Mouse (Mus musculus): ENCODE data around the gene Nudcd2. TPM values are rescaled to one million over a fixed set of nuclear protein-coding genes. Genes with fewer than 3 reads are reported as not detected.
"Not testable (repeated sequence)": the region's sequence is repeated elsewhere in the genome, so short reads cannot be mapped to it uniquely, and the experiment has no call there.

Nudcd2 gene
- polyA plus RNA-seq (2015; fragmentation: Nextera tagmentation; extraction: Ambion mirVana) = 60.3 and 65.9 TPM in 2 replicates

GRCm38 (mm10) chr11:40733339-40734174, at the start of gene Nudcd2, which contains the start of gene Hmmr:
Gene Nudcd2 (plus strand): TSS chr11:40733667.
Gene Hmmr (minus strand): TSS chr11:40733422.
- peaks cover 19% of the 10 kb centered on the region for H3K4me1 ChIP-seq (replicated peaks)
- ATAC-seq (ENCODE audit: low FRiP score, low read depth) = peak; percentile 99
- H3K4me3 ChIP-seq = peak within 1 kb of the TSS; percentile 92
- peaks cover 18% of the 10 kb centered on the region for H3K36me3 ChIP-seq
- no peaks in the 10 kb centered on the region for H3K9me3 ChIP-seq
- peak within 1 kb of the TSS; percentile 93 for H3K4me2 ChIP-seq
- no peaks in the 10 kb centered on the region for H3K27me3 ChIP-seq
- H3K27ac ChIP-seq (replicated peaks) = peak within 1 kb of the TSS; percentile 87
- under 1% methylated on average over 52 of the region's 52 CpGs for WGBS
- peak within 1 kb of the TSS; percentile 85 for H3K9ac ChIP-seq

- no peak overlapping the region for H3K4me3 ChIP-seq
- no peaks in the 10 kb centered on the region for H3K27me3 ChIP-seq
- ATAC-seq (ENCODE audit: low FRiP score, low read depth) = no peak
- peaks cover 37% of the 10 kb centered on the region for H3K4me1 ChIP-seq (replicated peaks)
- 76% methylated on average over 5 of the region's 5 CpGs for WGBS
- H3K9ac ChIP-seq = no peak overlapping the region
- no peak overlapping the region for H3K27ac ChIP-seq (replicated peaks)
- no peaks in the 10 kb centered on the region for H3K9me3 ChIP-seq
- peaks cover 6% of the 10 kb centered on the region; the same call in 1 of the 2 replicates for H3K36me3 ChIP-seq
- peak overlapping the region; percentile 98 for H3K4me2 ChIP-seq
Measured at GRCm38 (mm10) chr11:40690444-40691127, 42.9 kb upstream of the Nudcd2 start.

- ATAC-seq (ENCODE audit: low FRiP score, low read depth) = peak; percentile 78
- 0% methylated on average over 28 of the region's 28 CpGs for WGBS
- Histone ChIP-seq H3K36me3 (peaks cover 5% of the 10 kb centered on the region; the same call in 1 of the 2 replicates), H3K27ac (replicated peaks) (peak overlapping the region; percentile 88), H3K9me3 (no peaks in the 10 kb centered on the region), H3K4me1 (replicated peaks) (peaks cover 37% of the 10 kb centered on the region), H3K4me2 (peak overlapping the region; percentile 98), H3K27me3 (no peaks in the 10 kb centered on the region), H3K4me3 (peak overlapping the region; percentile 70), H3K9ac (peak overlapping the region; percentile 69)
Measured at GRCm38 (mm10) chr11:40692101-40692509, 41.4 kb upstream of the Nudcd2 start.

GRCm38 (mm10) chr11:40692511-40693365, 40.7 kb upstream of the Nudcd2 start:
- under 1% methylated on average over 36 of the region's 36 CpGs for WGBS
- Histone ChIP-seq H3K4me2 (peak overlapping the region; percentile 98), H3K9me3 (no peaks in the 10 kb centered on the region), H3K36me3 (no peaks in the 10 kb centered on the region), H3K4me3 (peak overlapping the region; percentile 70), H3K9ac (peak overlapping the region; percentile 69), H3K4me1 (replicated peaks) (peaks cover 37% of the 10 kb centered on the region), H3K27me3 (no peaks in the 10 kb centered on the region), H3K27ac (replicated peaks) (peak overlapping the region; percentile 88)
- ATAC-seq (ENCODE audit: low FRiP score, low read depth) = peak; percentile 98

- Histone ChIP-seq H3K4me3 (peak overlapping the region; percentile 70), H3K36me3 (no peaks in the 10 kb centered on the region), H3K4me1 (replicated peaks) (peaks cover 37% of the 10 kb centered on the region), H3K4me2 (peak overlapping the region; percentile 98), H3K9me3 (no peaks in the 10 kb centered on the region), H3K27me3 (no peaks in the 10 kb centered on the region), H3K9ac (peak overlapping the region; percentile 69), H3K27ac (replicated peaks) (peak overlapping the region; percentile 88)
- no peak for ATAC-seq (ENCODE audit: low FRiP score, low read depth)
- 0% methylated on average over 16 of the region's 16 CpGs for WGBS
Measured at GRCm38 (mm10) chr11:40693366-40693951, 40.0 kb upstream of the Nudcd2 start.

- H3K36me3 ChIP-seq = no peaks in the 10 kb centered on the region
- WGBS = under 1% methylated on average over 31 of the region's 31 CpGs
- H3K4me1 ChIP-seq (replicated peaks) = peaks cover 37% of the 10 kb centered on the region
- ATAC-seq (ENCODE audit: low FRiP score, low read depth) = peak; percentile 47
- H3K27ac ChIP-seq (replicated peaks) = peak overlapping the region; percentile 88
- H3K9me3 ChIP-seq = no peaks in the 10 kb centered on the region
- H3K4me3 ChIP-seq = peak overlapping the region; percentile 70
- H3K9ac ChIP-seq = peak overlapping the region; percentile 63
- H3K27me3 ChIP-seq = no peaks in the 10 kb centered on the region
- H3K4me2 ChIP-seq = peak overlapping the region; percentile 98
Measured at GRCm38 (mm10) chr11:40694311-40695087, 39.0 kb upstream of the Nudcd2 start.

GRCm38 (mm10) chr11:40695103-40695502, 38.4 kb upstream of the Nudcd2 start, which contains the start of gene Mat2b:
Gene Mat2b (minus strand): TSS chr11:40695203.
- Histone ChIP-seq H3K4me1 (replicated peaks) (peaks cover 32% of the 10 kb centered on the region), H3K27me3 (no peaks in the 10 kb centered on the region), H3K9ac (peak within 1 kb of the TSS; percentile 63), H3K4me3 (peak within 1 kb of the TSS; percentile 70), H3K9me3 (no peaks in the 10 kb centered on the region), H3K36me3 (no peaks in the 10 kb centered on the region), H3K27ac (replicated peaks) (peak within 1 kb of the TSS; percentile 88), H3K4me2 (peak within 1 kb of the TSS; percentile 98)
- ATAC-seq (ENCODE audit: low FRiP score, low read depth) = no peak
- WGBS = 84% methylated on average over 9 of the region's 9 CpGs

- not testable (repeated sequence) for H3K27ac ChIP-seq (replicated peaks)
- 91% methylated on average over 6 of the region's 6 CpGs for WGBS
Measured at GRCm38 (mm10) chr11:40709899-40710298, 23.6 kb upstream of the Nudcd2 start.

GRCm38 (mm10) chr11:40713858-40714257, 19.6 kb upstream of the Nudcd2 start:
- no peaks in the 10 kb centered on the region for H3K36me3 ChIP-seq
- H3K27me3 ChIP-seq = no peaks in the 10 kb centered on the region
- no peak overlapping the region for H3K27ac ChIP-seq (replicated peaks)
- no peak overlapping the region for H3K9ac ChIP-seq
- ATAC-seq (ENCODE audit: low FRiP score, low read depth) = no peak
- WGBS = 79% methylated on average over 8 of the region's 8 CpGs
- H3K4me1 ChIP-seq (replicated peaks) = no peaks in the 10 kb centered on the region
- H3K4me2 ChIP-seq = no peak overlapping the region
- H3K4me3 ChIP-seq = no peak overlapping the region
- H3K9me3 ChIP-seq = no peaks in the 10 kb centered on the region

More at GRCm38 (mm10) chr11:40709899-40710298, 23.6 kb upstream of the Nudcd2 start:
- not testable (repeated sequence) for H3K4me3 ChIP-seq; H3K27me3 ChIP-seq; ATAC-seq (ENCODE audit: low FRiP score, low read depth); H3K9me3 ChIP-seq; H3K9ac ChIP-seq; H3K4me1 ChIP-seq (replicated peaks); H3K4me2 ChIP-seq; H3K36me3 ChIP-seq

- H3K36me3 ChIP-seq = no peaks in the 10 kb centered on the region
- no peak overlapping the region for H3K4me3 ChIP-seq
- no peaks in the 10 kb centered on the region for H3K27me3 ChIP-seq
- no peak for ATAC-seq (ENCODE audit: low FRiP score, low read depth)
- H3K27ac ChIP-seq (replicated peaks) = no peak overlapping the region
- no peaks in the 10 kb centered on the region for H3K4me1 ChIP-seq (replicated peaks)
- H3K9ac ChIP-seq = no peak overlapping the region
- WGBS = 96% methylated on average over 5 of the region's 5 CpGs
- no peak overlapping the region for H3K4me2 ChIP-seq
- H3K9me3 ChIP-seq = no peaks in the 10 kb centered on the region
Measured at GRCm38 (mm10) chr11:40715524-40715923, 17.9 kb upstream of the Nudcd2 start.

All from hindbrain, embryonic 15.5 days (tissue).